Comparison of ENCODE assay signal across 10 mouse cellular contexts in genomic region chr11:5802457-5803217, GRCm38 (mm10). TPM values are rescaled to one million over a fixed set of nuclear protein-coding genes. Genes with fewer than 3 reads are reported as not detected.
DNase-seq lines count a peak whose midpoint lies in the region; ATAC-seq lines count a peak whose summit lies in the region.
"Had no signal": no experiment of that assay in that cellular context is flagged by ENCODE, and none has a peak within 500 bp of the region (broad histone marks: within the 10 kb centered on the region; RNA-seq: fewer than 3 reads in every experiment).

No protein-coding gene starts in this region.

- ATAC-seq in kidney, embryonic 15.5 days (replicated peaks; ENCODE audit: low FRiP score): no peak

- H3K9me3 ChIP-seq in kidney, embryonic 15.5 days (replicated peaks): no peaks in the 10 kb centered on the region

- DNase-seq in adrenal gland, postnatal 14 days: peak; percentile 17
- DNase-seq in adrenal gland, adult 8-10 months: no peak
- peak; percentile 38 for DNase-seq in kidney, adult 11 months
- DNase-seq in kidney, postnatal 10 days: no peak
- DNase-seq in ES-CJ7 (ENCODE audit: low read depth, low spot score): peak; percentile 47
- no peak for DNase-seq in layer of hippocampus, adult 11-12 months (ENCODE audit: low spot score)
- no peak for DNase-seq in right cerebral cortex, postnatal 4 days
- DNase-seq: cerebellum, adult 9-10 months had no signal

- no peak overlapping the region for H3K4me2 ChIP-seq in kidney, embryonic 15.5 days

- WGBS in kidney, embryonic 15.5 days: 69% methylated on average over 8 of the region's 8 CpGs

- H3K36me3 ChIP-seq in kidney, embryonic 15.5 days: peaks cover 39% of the 10 kb centered on the region

- no peak overlapping the region for H3K4me3 ChIP-seq in kidney, embryonic 15.5 days (replicated peaks)
- H3K4me3 ChIP-seq: megakaryocyte, embryonic 14.5 days had no signal

- no peaks in the 10 kb centered on the region for H3K27me3 ChIP-seq in kidney, embryonic 15.5 days
- H3K27me3 ChIP-seq: megakaryocyte, embryonic 14.5 days had no signal

- H3K9ac ChIP-seq in kidney, embryonic 15.5 days: no peak overlapping the region

- H3K4me1 ChIP-seq in kidney, embryonic 15.5 days: peaks cover 18% of the 10 kb centered on the region; the same call in 1 of the 2 replicates

- H3K27ac ChIP-seq in kidney, embryonic 15.5 days: peak overlapping the region; percentile 45; the same call in 1 of the 2 replicates

RNA-seq across cellular contexts. Expression of gene Pgam2, which starts 0.9 kb away (rescaled TPM):
- total RNA-seq in adrenal gland, postnatal 14 days (2021): not detected in 2 replicates
- total RNA-seq in adrenal gland, adult 8-10 months (2022): not detected
- 22.7 and 37.9 TPM in 2 replicates for polyA plus RNA-seq in kidney, embryonic 15.5 days (2015; fragmentation: Nextera tagmentation; extraction: Ambion mirVana)

RNA-seq across cellular contexts. Expression of gene Dbnl, which starts 14.3 kb away (rescaled TPM):
- 51.7 and 62.9 TPM in 2 replicates for total RNA-seq in adrenal gland, postnatal 14 days (2021)
- total RNA-seq in adrenal gland, adult 8-10 months (2022): 10 to 100 TPM; 70.7 to 98.8 (median 74.0) TPM
- polyA plus RNA-seq in kidney, embryonic 15.5 days (2015; fragmentation: Nextera tagmentation; extraction: Ambion mirVana): 112 and 116 TPM in 2 replicates

RNA-seq across cellular contexts. Expression of gene Polm, which starts 35.2 kb away (rescaled TPM):
- total RNA-seq in adrenal gland, postnatal 14 days (2021): 8.4 and 11.9 TPM in 2 replicates
- 10 to 100 TPM in 2 of 4 experiments, 1 to 10 TPM in 2; 8.0 to 14.7 (median 11.5) TPM for total RNA-seq in adrenal gland, adult 8-10 months (2022)
- polyA plus RNA-seq in kidney, embryonic 15.5 days (2015; fragmentation: Nextera tagmentation; extraction: Ambion mirVana): 9.2 and 9.9 TPM in 2 replicates

RNA-seq across cellular contexts. Expression of gene Urgcp, which starts 40.5 kb away (rescaled TPM):
- total RNA-seq in adrenal gland, postnatal 14 days (2021): 56.0 and 56.9 TPM in 2 replicates
- total RNA-seq in adrenal gland, adult 8-10 months (2022): 10 to 100 TPM; 63.6 to 83.8 (median 65.6) TPM
- 22.3 and 23.3 TPM in 2 replicates for polyA plus RNA-seq in kidney, embryonic 15.5 days (2015; fragmentation: Nextera tagmentation; extraction: Ambion mirVana)

RNA-seq across cellular contexts. Expression of gene Aebp1, which starts 59.1 kb away (rescaled TPM):
- total RNA-seq in adrenal gland, postnatal 14 days (2021): 203 and 213 TPM in 2 replicates
- total RNA-seq in adrenal gland, adult 8-10 months (2022): 100 to 1,000 TPM; 443 to 768 (median 514) TPM
- 39.0 and 52.1 TPM in 2 replicates for polyA plus RNA-seq in kidney, embryonic 15.5 days (2015; fragmentation: Nextera tagmentation; extraction: Ambion mirVana)

Comparison
In these comparisons a context has a peak if more than half of its experiments do, and no peak if none do; other contexts are left out.
1. DNase-seq: peak in adrenal gland, postnatal 14 days (single experiment), kidney, adult 11 months (single experiment) and ES-CJ7 (single experiment); none in adrenal gland, adult 8-10 months (single experiment), kidney, postnatal 10 days (single experiment), layer of hippocampus, adult 11-12 months (single experiment) and right cerebral cortex, postnatal 4 days (single experiment).